Mouse (Mus musculus) ES-E14 (cell line): ENCODE data around the gene Pard3b.

ENCODE experiments used
- CHD2 ChIP-seq: IDR thresholded peaks from 2 replicates; pipeline ENCODE4 v1.6.1; 2014; ENCODE audit warnings: mild to moderate bottlenecking, low read depth, low read length, inconsistent platforms
- HCFC1 ChIP-seq: IDR thresholded peaks from 2 replicates; pipeline ENCODE4 v1.6.1; 2012; ENCODE audit warnings: low read length, inconsistent platforms, borderline replicate concordance; ENCODE audit not compliant: insufficient read depth
- MAFK ChIP-seq: IDR thresholded peaks from 2 replicates; pipeline ENCODE4 v1.6.1; 2014; ENCODE audit warnings: mild to moderate bottlenecking, low read depth, low read length, inconsistent platforms; ENCODE audit not compliant: insufficient read depth
- ZC3H11A ChIP-seq: IDR thresholded peaks from 2 replicates; pipeline ENCODE4 v1.6.1; 2012; ENCODE audit warnings: low read depth, mild to moderate bottlenecking, inconsistent platforms, low read length, borderline replicate concordance
- ZNF384 ChIP-seq: IDR thresholded peaks from 2 replicates; pipeline ENCODE4 v1.6.1; 2012; ENCODE audit warnings: low read depth, low read length, inconsistent platforms

DNA sequence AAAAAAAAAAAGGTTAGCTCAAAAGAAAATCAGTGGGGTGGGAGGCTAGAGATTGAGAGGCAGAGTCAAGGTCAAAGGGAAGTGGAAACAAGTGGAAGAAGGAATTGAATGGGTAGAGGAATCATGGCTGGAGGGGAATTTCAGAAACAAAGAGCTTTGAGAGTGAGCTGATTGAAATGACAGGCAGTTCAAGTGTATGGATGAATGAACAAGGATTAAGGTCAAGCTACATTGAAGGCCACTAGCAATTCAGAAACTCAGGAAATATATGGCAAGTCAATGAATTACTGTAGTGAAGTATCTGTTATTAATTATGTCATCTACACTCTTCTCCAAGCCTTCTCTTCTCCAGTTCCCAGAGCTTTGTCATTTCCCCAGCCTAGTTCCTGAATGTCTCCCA is 22.4 kb upstream of the Pard3b start:
- TF ChIP-seq HCFC1 (no peak), ZNF384 (no peak), MAFK (no peak), ZC3H11A (no peak), CHD2 (no peak)
